Mouse (Mus musculus) heart, postnatal 0 days (tissue): Measurements from ENCODE around the gene Nr2f1.

Source experiments
- CTCF ChIP-seq: IDR thresholded peaks from 2 replicates; pipeline ENCODE4 v1.5.1; 2016; ENCODE audit warnings: antibody characterized with exemption, control low read depth, low read depth
- EP300 ChIP-seq: IDR thresholded peaks from 2 replicates; pipeline ENCODE4 v1.6.1; 2016; ENCODE audit warnings: antibody characterized with exemption, low read depth

- TF ChIP-seq EP300 (no peak), CTCF (no peak)
Measured at GRCm38 (mm10) chr13:78194850-78195600, 4.5 kb downstream of the Nr2f1 start.
